Mouse (Mus musculus) G1E (cell line): ENCODE results near the gene Dstyk. TPM values are rescaled to one million over a fixed set of nuclear protein-coding genes. Genes with fewer than 3 reads are reported as not detected.

Experiments used
- ATAC-seq: 2 replicates; pipeline ENCODE4 v1.8.0; 2016; ENCODE audit warnings: mild to moderate bottlenecking; ENCODE audit not compliant: insufficient number of reproducible peaks, poor library complexity, low FRiP score, severe bottlenecking; ENCODE audit errors: extremely low read depth
- DNase-seq: peaks from one replicate; pipeline ENCODE4 v3.0.0; 2012; ENCODE audit warnings: low spot score
- H3K27me3 ChIP-seq: 2 replicates; pipeline ENCODE4 v1.6.1; 2012; ENCODE audit warnings: mild to moderate bottlenecking, low read length, inconsistent platforms; ENCODE audit not compliant: insufficient read depth
- H3K36me3 ChIP-seq: replicated peaks from 2 replicates; pipeline ENCODE3; 2012; ENCODE audit warnings: mild to moderate bottlenecking, inconsistent platforms
- H3K4me1 ChIP-seq: 2 replicates; pipeline ENCODE4 v1.6.1; 2012; ENCODE audit warnings: low read depth, low read length, inconsistent platforms, mixed read lengths; ENCODE audit not compliant: insufficient read depth
- H3K4me3 ChIP-seq: 2 replicates; pipeline ENCODE4 v1.5.1; 2012; ENCODE audit warnings: low read depth, mild to moderate bottlenecking, inconsistent platforms, low read length, moderate library complexity, mixed read lengths
- H3K9me3 ChIP-seq: replicated peaks from 2 replicates; pipeline ENCODE4 v1.6.1; 2012; ENCODE audit warnings: inconsistent platforms
- CTCF ChIP-seq: IDR thresholded peaks from 2 replicates; pipeline ENCODE4 v1.5.1; 2012; ENCODE audit warnings: low read depth, low read length, inconsistent platforms, mixed read lengths
- GATA1 ChIP-seq: IDR thresholded peaks from 2 replicates; pipeline ENCODE4 v1.6.1; 2012; ENCODE audit warnings: borderline replicate concordance, low read length, inconsistent platforms, mixed read lengths
- GATA2 ChIP-seq: IDR thresholded peaks from 2 replicates; pipeline ENCODE4 v1.6.1; 2012; ENCODE audit warnings: low read depth, low read length, inconsistent platforms, borderline replicate concordance
- POLR2AphosphoS5 ChIP-seq: IDR thresholded peaks from 2 replicates; pipeline ENCODE4 v1.6.1; 2012; ENCODE audit warnings: low read depth, low read length, inconsistent platforms; ENCODE audit not compliant: insufficient replicate concordance
- TAL1 ChIP-seq: conservative IDR thresholded peaks from 2 replicates; pipeline ENCODE4 v1.6.1; 2012; ENCODE audit warnings: low read depth, low read length, inconsistent platforms, mixed read lengths
- polyA plus RNA-seq: library from polyadenylated mRNA; stranded (reverse); fragments of >175 nt; gene quantifications from 2 replicates; pipeline ENCODE4 v1.2.3, GENCODE M21; 2012
- total RNA-seq, 2 experiments: library from RNA; stranded (forward) in 1 of 2; stranded (reverse) in 1 of 2; fragments of 200-1000 nt in 1 of 2; fragments of >200 nt in 1 of 2; fragmentation: Nextera tagmentation in 1 of 2; gene quantifications; 2 replicates each; pipeline ENCODE4 v1.2.3; 2014 to 2017

Dstyk gene
- total and polyA plus RNA-seq, 3 experiments: 2.3 to 22.7 (median 19.0) TPM

DNA sequence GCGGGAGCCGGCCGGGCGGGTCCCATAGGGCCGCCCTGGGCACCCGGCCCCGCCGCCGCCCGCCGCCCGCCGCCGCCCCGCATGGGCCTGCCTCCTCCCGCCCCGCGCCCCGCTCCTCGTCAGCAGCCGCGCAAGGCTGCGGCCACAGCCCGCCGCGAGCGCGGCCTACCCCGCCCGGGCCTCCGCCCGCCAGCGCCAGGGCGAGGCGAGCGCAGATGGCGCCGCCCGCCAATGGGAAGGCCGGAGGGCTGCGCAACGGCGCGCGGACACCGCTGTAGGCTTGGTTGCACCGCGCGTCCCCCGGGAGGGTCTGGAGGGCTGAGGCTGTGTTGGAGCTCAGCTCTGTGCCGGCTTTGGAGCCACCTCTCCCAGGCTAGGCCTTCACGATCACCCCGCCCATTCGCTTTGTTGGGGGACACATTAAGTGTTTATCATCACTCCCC is 25.8 kb upstream of the Dstyk start:
- DNase-seq: peak; percentile 75
- TF ChIP-seq CTCF (no peak), TAL1 (no peak), GATA1 (no peak), GATA2 (no peak), POLR2AphosphoS5 (no peak)
- Histone ChIP-seq H3K27me3 (peaks cover 22% of the 10 kb centered on the region), H3K4me1 (peaks cover 52% of the 10 kb centered on the region), H3K4me3 (peak overlapping the region; percentile 73), H3K36me3 (peaks cover under 1% of the 10 kb centered on the region), H3K9me3 (no peaks in the 10 kb centered on the region)
- no peak for ATAC-seq

DNA sequence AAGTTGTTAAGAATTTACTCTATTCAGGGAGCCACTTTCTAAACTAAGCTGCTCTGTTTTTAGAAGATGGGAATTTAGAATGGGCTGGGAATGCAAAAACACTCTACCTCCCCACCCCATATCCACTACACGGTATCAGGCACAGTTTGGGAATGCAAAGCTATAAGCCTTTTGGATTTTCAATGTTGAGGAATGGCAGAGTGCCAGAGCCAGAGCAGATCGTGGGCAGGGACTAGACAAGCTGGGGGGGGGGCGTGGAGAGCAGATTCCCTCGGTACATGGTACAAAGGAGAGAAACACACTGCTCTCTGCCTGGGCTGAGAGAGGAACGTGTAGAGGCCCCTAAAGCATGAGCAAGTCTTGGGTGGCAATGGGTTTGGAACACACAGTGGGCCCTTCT is 24.5 kb upstream of the Dstyk start:
- ATAC-seq: no peak

DNA sequence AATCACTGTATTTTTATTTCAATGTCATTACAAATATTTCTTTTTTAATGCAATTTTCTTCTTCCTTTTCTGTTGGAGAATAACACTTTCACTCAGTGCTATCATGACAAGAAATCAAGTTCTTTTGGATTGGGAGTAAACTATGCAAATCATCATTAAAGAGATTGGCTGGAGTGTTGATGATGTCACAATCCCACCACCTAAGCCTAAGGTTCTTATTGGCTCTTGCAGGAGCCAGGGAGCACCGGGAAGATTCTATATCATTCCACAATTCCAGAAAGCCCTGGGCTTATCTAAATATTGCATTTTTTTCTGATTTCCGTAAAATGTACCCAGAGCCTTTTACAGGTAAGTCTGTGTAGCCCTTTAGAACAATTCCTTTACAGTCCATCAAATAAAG is 20.6 kb upstream of the Dstyk start:
- H3K9me3 ChIP-seq: no peaks in the 10 kb centered on the region
- no peak for DNase-seq
- peaks cover 21% of the 10 kb centered on the region for H3K27me3 ChIP-seq
- peaks cover 6% of the 10 kb centered on the region for H3K4me1 ChIP-seq
- no peak for TF ChIP-seq POLR2AphosphoS5
- TF ChIP-seq CTCF: no peak
- no peak for TF ChIP-seq TAL1
- no peak for TF ChIP-seq GATA2
- ATAC-seq: no peak
- H3K4me3 ChIP-seq: no peak overlapping the region
- H3K36me3 ChIP-seq: no peaks in the 10 kb centered on the region

More for the DNA sequence above, 24.5 kb upstream of the Dstyk start:
- TF ChIP-seq GATA1 (no peak), CTCF (no peak), TAL1 (no peak), GATA2 (no peak), POLR2AphosphoS5 (no peak)
- Histone ChIP-seq H3K27me3 (peaks cover 22% of the 10 kb centered on the region), H3K4me1 (peaks cover 43% of the 10 kb centered on the region), H3K4me3 (no peak overlapping the region), H3K9me3 (no peaks in the 10 kb centered on the region), H3K36me3 (no peaks in the 10 kb centered on the region)
- DNase-seq: no peak

DNA sequence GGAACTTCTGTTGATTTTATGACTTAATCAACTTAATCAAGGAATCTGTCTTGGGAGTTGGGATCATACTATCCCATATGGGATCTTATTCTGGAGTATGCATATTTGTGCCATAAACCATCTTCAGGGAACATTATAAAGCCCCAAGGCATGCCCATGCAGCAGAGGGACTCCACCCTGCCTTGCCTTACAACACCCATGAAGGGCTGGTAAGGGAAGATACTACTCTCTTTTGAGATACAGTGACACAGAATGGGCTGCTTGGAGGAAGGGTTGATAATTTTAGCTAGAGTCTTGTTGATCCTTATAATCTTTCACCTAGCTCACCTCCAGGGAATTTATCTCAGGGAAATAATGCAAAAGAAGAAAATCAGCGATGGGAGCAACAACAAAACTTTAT is 16.8 kb upstream of the Dstyk start:
- Histone ChIP-seq H3K4me1 (peaks cover 6% of the 10 kb centered on the region), H3K27me3 (peaks cover 22% of the 10 kb centered on the region), H3K36me3 (no peaks in the 10 kb centered on the region), H3K4me3 (no peak overlapping the region), H3K9me3 (no peaks in the 10 kb centered on the region; the same call in 1 of the 2 replicates)
- ATAC-seq (no peak), DNase-seq (no peak)
- no peak for TF ChIP-seq GATA1
- TF ChIP-seq TAL1: no peak
- TF ChIP-seq POLR2AphosphoS5: no peak
- no peak for TF ChIP-seq CTCF
- no peak for TF ChIP-seq GATA2

DNA sequence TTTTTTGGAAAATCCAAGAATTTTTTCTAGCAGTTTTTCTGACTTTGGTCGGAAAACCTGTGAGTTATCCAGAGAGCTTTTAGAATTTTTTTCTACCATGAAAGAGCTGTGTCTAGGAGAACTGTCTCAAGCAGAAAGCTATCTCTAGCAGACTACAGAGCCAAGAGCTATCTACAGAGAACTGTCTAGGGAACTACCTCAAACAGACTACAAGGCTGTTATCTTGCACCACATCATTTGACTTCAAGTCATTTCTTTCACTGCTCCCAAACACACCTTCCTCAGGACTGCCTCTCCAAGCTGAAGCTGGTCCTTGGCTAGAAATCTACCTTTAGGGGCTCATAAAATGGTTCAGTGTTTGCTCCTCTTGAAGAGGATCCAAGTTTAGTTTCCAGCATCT is 15.5 kb upstream of the Dstyk start:
- TF ChIP-seq GATA1: no peak
- no peak for TF ChIP-seq POLR2AphosphoS5
- no peak for TF ChIP-seq TAL1
- no peak for TF ChIP-seq GATA2
- TF ChIP-seq CTCF: no peak
- Histone ChIP-seq H3K27me3 (peaks cover 22% of the 10 kb centered on the region), H3K36me3 (no peaks in the 10 kb centered on the region), H3K4me3 (no peak overlapping the region), H3K4me1 (peaks cover 4% of the 10 kb centered on the region; the same call in 1 of the 2 replicates), H3K9me3 (no peaks in the 10 kb centered on the region; the same call in 1 of the 2 replicates)
- DNase-seq (no peak), ATAC-seq (no peak)

DNA sequence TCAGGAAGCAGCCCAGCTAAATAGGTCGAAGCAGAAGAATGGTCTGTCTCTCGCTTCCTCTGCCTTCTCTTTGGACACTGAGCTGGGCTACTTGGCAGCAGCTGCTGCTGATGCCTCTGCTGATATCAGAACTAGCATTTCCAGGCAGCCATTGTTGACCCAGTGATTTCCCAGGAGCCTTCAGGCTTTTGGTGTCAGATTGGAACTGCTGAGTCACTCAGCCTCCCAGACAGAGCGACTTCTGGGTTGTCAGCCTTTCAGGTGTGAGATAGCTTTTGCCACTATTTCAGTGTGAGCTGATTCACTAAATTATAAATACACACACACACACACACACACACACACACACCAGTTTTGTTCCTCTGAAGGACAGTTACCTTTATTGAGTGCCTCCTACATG is 6.7 kb upstream of the Dstyk start:
- H3K27me3 ChIP-seq: peaks cover 5% of the 10 kb centered on the region; the same call in 1 of the 2 replicates
- DNase-seq (peak; percentile 27), ATAC-seq (peak; percentile 8; the same call in 1 of the 2 replicates)
- H3K36me3 ChIP-seq: no peaks in the 10 kb centered on the region
- peaks cover 12% of the 10 kb centered on the region for H3K4me1 ChIP-seq
- no peak overlapping the region for H3K4me3 ChIP-seq
- TF ChIP-seq TAL1 (no peak), CTCF (no peak), POLR2AphosphoS5 (no peak), GATA1 (no peak), GATA2 (no peak)
- H3K9me3 ChIP-seq: peaks cover 10% of the 10 kb centered on the region
